Mouse (Mus musculus): ENCODE data around the gene P2ry2.

DNA sequence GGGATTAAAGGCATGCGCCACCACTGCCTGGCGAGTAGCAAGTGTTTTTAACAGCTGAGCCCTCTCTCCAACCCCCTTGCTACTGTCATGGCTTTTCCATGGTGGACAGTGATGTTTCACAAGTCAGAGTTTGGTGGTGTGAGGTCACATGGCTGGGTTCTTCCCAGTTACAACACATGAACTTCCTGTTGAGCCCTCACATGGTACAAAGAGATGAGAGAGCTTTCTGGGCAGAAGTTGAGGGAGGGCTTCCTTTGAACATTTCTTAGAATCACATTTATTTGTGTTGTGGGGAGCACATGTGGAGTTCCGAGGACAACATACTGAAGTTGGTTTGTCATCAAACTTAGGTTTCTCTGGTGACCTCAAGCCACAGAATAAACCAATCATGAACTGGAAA lies 20.7 kb downstream of the P2ry2 start:
- TF ChIP-seq CTCF (IDR thresholded peaks at IDR 0.05; ENCODE audit: borderline replicate concordance, insufficient read depth, low read length), result no peak
- no peak for TF ChIP-seq POLR2A (IDR thresholded peaks at IDR 0.05; ENCODE audit: low read depth, low read length)
